Mouse (Mus musculus): ENCODE measurements around the gene Rnf31.

Rnf31 gene

DNA sequence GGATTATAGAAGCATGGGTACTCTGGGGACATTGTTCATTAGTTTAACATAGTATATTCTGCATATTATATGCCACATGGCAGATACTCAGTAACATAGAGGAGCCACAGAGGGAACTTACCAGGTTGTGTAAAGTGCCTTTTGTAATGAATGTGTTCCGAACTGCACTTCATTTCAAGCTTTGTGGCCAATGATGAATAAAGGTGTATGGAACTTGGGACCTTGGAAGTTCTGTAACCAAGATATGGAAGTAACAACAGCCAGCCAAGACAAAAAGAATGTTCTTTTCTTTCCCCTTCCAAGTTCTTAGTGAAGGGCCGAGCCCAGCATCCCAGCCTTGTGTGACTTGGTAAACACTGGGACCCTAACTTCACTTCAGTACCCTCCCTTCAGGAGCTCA lies 58.4 kb downstream of the Rnf31 start, which contains the start of gene Tssk4:
TSS of gene Tssk4 (plus strand) at position 301 of the 400 bp plus-strand sequence.
- DNase-seq (ENCODE audit: low spot score in 2 of 2): no peak

DNA sequence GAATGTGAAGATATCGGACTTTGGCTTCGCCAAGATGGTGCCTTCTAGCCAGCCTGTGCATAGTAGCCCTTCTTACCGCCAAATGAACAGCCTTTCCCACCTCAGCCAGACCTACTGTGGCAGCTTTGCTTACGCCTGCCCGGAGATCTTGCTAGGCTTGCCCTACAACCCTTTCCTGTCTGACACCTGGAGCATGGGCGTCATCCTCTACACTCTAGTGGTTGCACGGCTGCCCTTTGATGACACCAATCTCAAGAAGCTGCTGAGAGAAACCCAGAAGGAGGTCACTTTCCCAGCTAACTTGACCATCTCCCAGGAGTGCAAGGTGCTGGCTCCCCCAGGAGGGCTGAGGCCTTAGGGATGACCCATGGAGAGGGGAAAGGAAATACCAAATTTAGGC lies 60.0 kb downstream of the Rnf31 start:
- no peak for DNase-seq (ENCODE audit: low spot score in 2 of 2)

Measured in urinary bladder, postnatal 36 days (tissue).